Mouse (Mus musculus): ENCODE data around the gene Slc9a8. TPM values are rescaled to one million over a fixed set of nuclear protein-coding genes. Genes with fewer than 3 reads are reported as not detected.

Gene Slc9a8
- polyA plus RNA-seq, 1 experiment, result 47.7 TPM

- no peak overlapping the region for H3K4me3 ChIP-seq (ENCODE audit: extremely low read depth, insufficient read depth, insufficient read length)
- 95% methylated on average over 24 of the region's 24 CpGs for WGBS
- H3K27me3 ChIP-seq (ENCODE audit: control insufficient read depth, insufficient read depth, low read length), result no peaks in the 10 kb centered on the region
- no peak overlapping the region for H3K27ac ChIP-seq (ENCODE audit: insufficient read depth, low read length)
- no peaks in the 10 kb centered on the region; the same call in 1 of the 2 replicates for H3K4me1 ChIP-seq (ENCODE audit: control insufficient read depth, insufficient read depth, insufficient read length)
- no peak for TF ChIP-seq CTCF (IDR thresholded peaks at IDR 0.05; ENCODE audit: extremely low read depth, insufficient read depth, insufficient read length, insufficient replicate concordance)
- TF ChIP-seq POLR2A (IDR thresholded peaks at IDR 0.05; ENCODE audit: low read depth, low read length), result no peak
- no peak for DNase-seq (ENCODE audit: low read depth in 1 of 2, low spot score in 2 of 2)
- H3K36me3 ChIP-seq (ENCODE audit: control insufficient read depth, insufficient read depth, low read length), result peaks cover 22% of the 10 kb centered on the region
Observed at GRCm38 (mm10) chr2:167483827-167484410, 62.4 kb downstream of the Slc9a8 start.

GRCm38 (mm10) chr2:167484932-167485331 lies 63.4 kb downstream of the Slc9a8 start:
- H3K36me3 ChIP-seq (ENCODE audit: control insufficient read depth, insufficient read depth, low read length), result peaks cover 22% of the 10 kb centered on the region
- no peak overlapping the region for H3K27ac ChIP-seq (ENCODE audit: insufficient read depth, low read length)
- no peaks in the 10 kb centered on the region for H3K27me3 ChIP-seq (ENCODE audit: control insufficient read depth, insufficient read depth, low read length)
- no peak overlapping the region for H3K4me3 ChIP-seq (ENCODE audit: extremely low read depth, insufficient read depth, insufficient read length)
- H3K4me1 ChIP-seq (ENCODE audit: control insufficient read depth, insufficient read depth, insufficient read length), result no peaks in the 10 kb centered on the region; the same call in 1 of the 2 replicates
- DNase-seq (ENCODE audit: low read depth in 1 of 2, low spot score in 2 of 2), result no peak
- TF ChIP-seq CTCF (IDR thresholded peaks at IDR 0.05; ENCODE audit: extremely low read depth, insufficient read depth, insufficient read length, insufficient replicate concordance) (no peak), POLR2A (IDR thresholded peaks at IDR 0.05; ENCODE audit: low read depth, low read length) (no peak)
- 96% methylated on average over 11 of the region's 11 CpGs for WGBS

GRCm38 (mm10) chr2:167485501-167486377 lies 64.2 kb downstream of the Slc9a8 start:
- Histone ChIP-seq H3K4me1 (ENCODE audit: control insufficient read depth, insufficient read depth, insufficient read length) (no peaks in the 10 kb centered on the region; the same call in 1 of the 2 replicates), H3K36me3 (ENCODE audit: control insufficient read depth, insufficient read depth, low read length) (peaks cover 22% of the 10 kb centered on the region), H3K27me3 (ENCODE audit: control insufficient read depth, insufficient read depth, low read length) (no peaks in the 10 kb centered on the region), H3K4me3 (ENCODE audit: extremely low read depth, insufficient read depth, insufficient read length) (no peak overlapping the region), H3K27ac (ENCODE audit: insufficient read depth, low read length) (no peak overlapping the region)
- TF ChIP-seq POLR2A (IDR thresholded peaks at IDR 0.05; ENCODE audit: low read depth, low read length) (no peak), CTCF (IDR thresholded peaks at IDR 0.05; ENCODE audit: extremely low read depth, insufficient read depth, insufficient read length, insufficient replicate concordance) (no peak)
- 80% methylated on average over 7 of the region's 7 CpGs for WGBS
- DNase-seq (ENCODE audit: low read depth in 1 of 2, low spot score in 2 of 2), result no peak

GRCm38 (mm10) chr2:167486573-167486972 lies 65.1 kb downstream of the Slc9a8 start:
- TF ChIP-seq POLR2A (IDR thresholded peaks at IDR 0.05; ENCODE audit: low read depth, low read length) (no peak), CTCF (IDR thresholded peaks at IDR 0.05; ENCODE audit: extremely low read depth, insufficient read depth, insufficient read length, insufficient replicate concordance) (no peak)
- no peak for DNase-seq (ENCODE audit: low read depth in 1 of 2, low spot score in 2 of 2)
- H3K36me3 ChIP-seq (ENCODE audit: control insufficient read depth, insufficient read depth, low read length), result peaks cover 22% of the 10 kb centered on the region
- H3K4me1 ChIP-seq (ENCODE audit: control insufficient read depth, insufficient read depth, insufficient read length), result no peaks in the 10 kb centered on the region; the same call in 1 of the 2 replicates
- no peak overlapping the region for H3K4me3 ChIP-seq (ENCODE audit: extremely low read depth, insufficient read depth, insufficient read length)
- no peaks in the 10 kb centered on the region for H3K27me3 ChIP-seq (ENCODE audit: control insufficient read depth, insufficient read depth, low read length)
- H3K27ac ChIP-seq (ENCODE audit: insufficient read depth, low read length), result no peak overlapping the region
- WGBS, result 93% methylated on average over 4 of the region's 4 CpGs

- H3K27ac ChIP-seq (ENCODE audit: insufficient read depth, low read length), result no peak overlapping the region
- peaks cover 22% of the 10 kb centered on the region for H3K36me3 ChIP-seq (ENCODE audit: control insufficient read depth, insufficient read depth, low read length)
- H3K4me1 ChIP-seq (ENCODE audit: control insufficient read depth, insufficient read depth, insufficient read length), result peaks cover 3% of the 10 kb centered on the region; the same call in 1 of the 2 replicates
- WGBS, result 91% methylated on average over 6 of the region's 6 CpGs
- TF ChIP-seq POLR2A (IDR thresholded peaks at IDR 0.05; ENCODE audit: low read depth, low read length), result no peak
- no peak for TF ChIP-seq CTCF (IDR thresholded peaks at IDR 0.05; ENCODE audit: extremely low read depth, insufficient read depth, insufficient read length, insufficient replicate concordance)
- H3K4me3 ChIP-seq (ENCODE audit: extremely low read depth, insufficient read depth, insufficient read length), result no peak overlapping the region
- no peak for DNase-seq (ENCODE audit: low read depth in 1 of 2, low spot score in 2 of 2)
- H3K27me3 ChIP-seq (ENCODE audit: control insufficient read depth, insufficient read depth, low read length), result no peaks in the 10 kb centered on the region
Observed at GRCm38 (mm10) chr2:167487551-167487950, 66.0 kb downstream of the Slc9a8 start.

- Histone ChIP-seq H3K27ac (ENCODE audit: insufficient read depth, low read length) (no peak overlapping the region), H3K4me3 (ENCODE audit: extremely low read depth, insufficient read depth, insufficient read length) (no peak overlapping the region), H3K36me3 (ENCODE audit: control insufficient read depth, insufficient read depth, low read length) (peaks cover 21% of the 10 kb centered on the region), H3K4me1 (ENCODE audit: control insufficient read depth, insufficient read depth, insufficient read length) (peaks cover 3% of the 10 kb centered on the region; the same call in 1 of the 2 replicates), H3K27me3 (ENCODE audit: control insufficient read depth, insufficient read depth, low read length) (no peaks in the 10 kb centered on the region)
- no peak for TF ChIP-seq POLR2A (IDR thresholded peaks at IDR 0.05; ENCODE audit: low read depth, low read length)
- no peak for TF ChIP-seq CTCF (IDR thresholded peaks at IDR 0.05; ENCODE audit: extremely low read depth, insufficient read depth, insufficient read length, insufficient replicate concordance)
- no peak for DNase-seq (ENCODE audit: low read depth in 1 of 2, low spot score in 2 of 2)
- 90% methylated on average over 6 of the region's 6 CpGs for WGBS
Observed at GRCm38 (mm10) chr2:167487994-167488393, 66.5 kb downstream of the Slc9a8 start.

Data from spleen, adult 2 months (tissue).